Mouse (Mus musculus) spleen, adult 12 weeks (tissue): ENCODE results near the gene Ilf2.
A peak's percentile ranks its signal among the peaks of the same experiment; 100 is the strongest.

Experiments
- DNase-seq: peaks from one replicate; pipeline ENCODE4 v3.0.0; 2022; ENCODE audit warnings: low spot score

The Ilf2 gene

GRCm38 (mm10) chr3:90508950-90509746, 33.2 kb downstream of the Ilf2 start, which contains the start of gene Chtop:
TSS of gene Chtop (minus strand) at chr3:90509498.
- peak; percentile 100 for DNase-seq

- no peak for DNase-seq
Measured at GRCm38 (mm10) chr3:90509747-90510123, 33.8 kb downstream of the Ilf2 start.

DNA sequence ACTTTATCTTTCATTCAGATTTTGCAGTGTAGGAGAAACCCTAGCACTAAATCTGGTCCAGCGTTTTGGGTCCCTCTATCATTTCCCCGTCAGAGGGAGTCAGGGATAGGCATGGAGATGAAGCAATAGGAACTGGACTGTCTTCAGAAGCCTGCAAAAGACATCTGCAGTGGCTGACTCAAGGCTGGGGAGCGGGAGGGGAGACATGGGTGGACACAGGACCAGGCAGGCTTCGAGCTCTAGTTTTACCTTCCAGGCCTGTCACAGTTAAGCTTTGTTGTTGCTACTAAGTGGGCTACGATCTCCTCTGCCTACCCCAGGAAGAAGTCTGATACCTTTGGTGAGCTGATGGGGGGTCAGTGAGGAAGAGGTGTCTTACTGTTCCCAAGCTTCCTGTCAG, 36.4 kb downstream of the Ilf2 start:
- DNase-seq, result no peak

DNA sequence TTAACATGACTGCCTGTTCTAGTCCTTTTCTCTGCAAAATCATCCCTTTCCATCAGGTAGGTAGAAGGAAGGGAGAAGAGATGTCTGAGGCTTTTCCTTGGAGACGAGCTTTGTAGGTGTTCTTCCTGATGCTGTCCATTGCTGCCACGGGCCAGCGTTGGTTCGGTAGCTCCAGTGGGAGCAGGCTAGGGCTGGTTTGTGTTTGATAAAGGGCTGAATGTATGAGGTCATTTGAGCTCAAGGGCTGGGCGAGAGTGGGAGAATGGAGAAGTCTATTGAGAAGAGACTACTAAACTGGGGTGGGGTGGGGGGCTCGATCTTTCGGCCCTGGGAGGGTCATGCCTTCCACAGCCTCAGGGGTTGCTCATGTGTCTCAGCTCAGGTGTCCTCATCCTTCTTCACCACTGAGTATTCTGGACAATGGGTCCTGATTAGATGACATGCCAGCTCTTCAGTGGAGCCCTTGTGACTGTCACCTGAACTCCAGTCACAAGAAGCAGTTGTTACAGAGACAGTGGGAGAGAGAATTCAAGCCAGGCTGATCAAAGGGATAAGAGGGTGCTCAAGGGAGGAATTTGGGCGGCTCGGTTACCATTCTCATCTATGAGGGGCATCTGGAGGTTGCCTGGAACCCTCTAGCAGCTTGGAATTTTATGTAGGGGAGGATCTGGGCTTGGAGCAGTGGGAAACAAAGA, 37.2 kb downstream of the Ilf2 start:
- no peak for DNase-seq

DNA sequence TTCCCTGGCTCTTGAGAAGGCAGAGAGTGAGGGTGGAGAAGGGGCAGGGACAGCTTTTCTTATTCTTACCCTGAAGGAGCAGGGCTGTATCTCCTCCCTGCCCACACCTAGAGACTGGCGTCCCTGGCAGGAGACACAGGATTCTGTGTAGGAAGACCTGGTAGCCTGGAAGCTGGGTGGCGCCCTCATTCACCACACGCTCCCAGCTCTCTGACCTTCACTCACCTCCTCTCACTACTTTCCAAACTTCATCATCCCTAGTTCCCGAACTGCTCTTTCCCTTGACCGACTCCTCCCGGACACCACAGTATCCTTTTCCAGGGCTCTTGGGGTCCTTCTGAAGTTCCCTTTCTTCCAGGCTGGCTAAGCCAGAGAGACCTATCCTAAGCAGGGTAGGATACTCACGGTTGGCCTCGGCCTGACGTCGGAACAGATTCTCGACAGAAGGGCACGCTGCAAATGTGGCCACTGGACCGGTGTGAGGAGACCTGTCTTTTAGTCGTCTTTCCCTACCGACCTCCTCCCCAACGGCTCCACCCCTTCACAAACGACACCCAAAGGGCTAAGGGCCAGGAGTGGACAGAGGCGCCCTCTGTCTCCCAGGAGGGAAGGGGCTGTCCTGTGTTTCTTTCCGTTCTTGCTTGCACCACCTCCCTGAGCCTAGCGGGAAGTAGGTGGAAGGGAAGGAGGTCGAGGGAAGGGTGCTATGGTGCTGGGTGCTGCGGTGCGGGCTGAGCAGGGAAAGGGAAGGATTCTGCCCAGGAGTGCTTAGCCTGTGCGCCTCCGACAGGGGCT, 38.1 kb downstream of the Ilf2 start, which contains the start of the genes S100a1 and S100a13:
Gene S100a1, minus strand, starts transcription at position 597 of the 795 bp plus-strand sequence.
Gene S100a13, plus strand, starts transcription at position 640 of the 795 bp plus-strand sequence.
- no peak for DNase-seq

GRCm38 (mm10) chr3:90514691-90515090, 38.8 kb downstream of the Ilf2 start:
- DNase-seq, result peak; percentile 44

GRCm38 (mm10) chr3:90515242-90515641, 39.3 kb downstream of the Ilf2 start:
- DNase-seq, result no peak

- DNase-seq, result no peak
Measured at GRCm38 (mm10) chr3:90515789-90516188, 39.9 kb downstream of the Ilf2 start.

- DNase-seq, result no peak
Measured at GRCm38 (mm10) chr3:90517711-90518110, 41.8 kb downstream of the Ilf2 start.

- no peak for DNase-seq
Measured at GRCm38 (mm10) chr3:90525421-90525820, 49.5 kb downstream of the Ilf2 start.

- DNase-seq, result no peak
Measured at GRCm38 (mm10) chr3:90526076-90526475, 50.1 kb downstream of the Ilf2 start.

- no peak for DNase-seq
Measured at GRCm38 (mm10) chr3:90526580-90526979, 50.7 kb downstream of the Ilf2 start, which contains the start of gene S100a14. TSS of gene S100a14 (plus strand) at chr3:90526856.

DNA sequence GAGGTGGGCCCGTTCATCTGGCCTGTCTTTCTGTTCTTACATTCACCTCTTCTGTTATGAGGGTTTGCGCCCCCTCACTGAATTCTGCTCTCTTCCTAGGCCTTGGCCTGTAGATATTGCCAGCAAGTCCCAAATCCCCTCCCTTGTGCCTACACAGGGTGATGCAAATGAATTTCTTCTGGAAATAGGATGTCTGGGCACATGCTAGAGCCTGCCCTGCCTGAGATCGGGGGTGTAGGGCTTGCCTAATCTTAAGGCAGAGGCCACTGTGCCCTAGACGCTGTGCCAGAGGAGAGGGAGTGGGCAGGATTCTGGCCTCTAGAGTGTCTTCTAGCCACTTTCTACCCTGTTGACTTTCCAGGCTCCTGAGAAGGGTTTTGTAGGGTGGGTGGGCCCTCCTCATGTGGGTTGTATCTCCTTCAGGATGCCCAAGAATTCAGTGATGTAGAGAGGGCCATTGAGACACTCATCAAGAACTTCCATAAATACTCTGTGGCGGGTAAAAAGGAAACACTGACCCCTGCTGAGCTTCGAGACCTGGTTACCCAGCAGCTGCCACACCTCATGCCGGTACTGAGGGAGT, 51.5 kb downstream of the Ilf2 start:
- no peak for DNase-seq

DNA sequence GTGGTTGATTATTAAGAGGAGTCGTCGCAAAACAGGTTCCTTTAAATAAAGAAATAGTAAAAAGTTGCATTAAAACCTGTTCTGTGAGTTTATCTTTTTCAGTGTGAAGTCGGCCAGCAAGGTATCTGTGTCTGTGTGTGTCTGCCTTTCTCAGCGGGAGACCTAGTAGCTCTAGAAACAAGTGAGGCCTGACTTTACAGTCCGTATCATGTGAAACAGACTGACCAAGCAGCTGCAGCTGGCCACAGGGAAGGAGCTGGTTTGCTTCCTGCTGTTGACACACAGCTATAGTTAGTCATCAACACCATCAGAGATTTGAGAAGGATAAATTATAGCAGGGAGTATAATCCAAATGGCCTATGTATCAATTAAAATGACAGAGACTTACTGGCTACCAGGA, 55.8 kb downstream of the Ilf2 start:
- no peak for DNase-seq

DNA sequence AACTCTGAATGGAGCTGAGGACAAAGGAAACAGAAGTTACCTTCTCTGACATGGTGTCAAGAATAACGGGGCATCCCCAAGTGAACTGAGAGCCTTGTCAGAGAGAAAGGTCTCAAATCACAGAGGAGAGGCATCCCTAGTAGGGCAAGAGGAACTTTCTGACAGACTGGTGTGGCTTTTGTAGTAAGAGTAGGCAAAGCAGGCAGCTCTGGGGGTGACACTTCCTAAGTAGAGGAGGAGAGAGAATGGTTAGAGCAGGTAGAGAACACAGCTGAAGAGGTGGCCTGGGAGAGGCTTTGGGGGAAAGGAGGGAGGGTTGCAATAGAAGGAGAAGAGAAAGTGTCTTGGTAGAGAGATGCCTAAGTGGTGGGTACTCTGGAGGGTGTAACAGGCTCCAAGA, 59.5 kb downstream of the Ilf2 start:
- DNase-seq, result no peak

- DNase-seq, result no peak
Measured at GRCm38 (mm10) chr3:90537141-90537904, 61.4 kb downstream of the Ilf2 start, which contains the start of gene S100a16. TSS of gene S100a16 (plus strand) at chr3:90537254.

- DNase-seq, result no peak
Measured at GRCm38 (mm10) chr3:90537905-90538296, 62.0 kb downstream of the Ilf2 start.
